Mouse (Mus musculus) common myeloid progenitor, adult 5-6 weeks (primary cell): ENCODE measurements around the gene Tchhl1. TPM values are rescaled to one million over a fixed set of nuclear protein-coding genes. Genes with fewer than 3 reads are reported as not detected.
A peak's percentile ranks its signal among the peaks of the same experiment; 100 is the strongest.

Experiments used
- ATAC-seq: replicated peaks from 2 replicates; pipeline ENCODE4 v1.8.0; 2016; ENCODE audit warnings: low read depth, mild to moderate bottlenecking, moderate TSS enrichment, inconsistent platforms; ENCODE audit not compliant: poor library complexity, severe bottlenecking
- total RNA-seq: library from RNA; stranded (forward); fragments of 200-1000, 187-1606 nt; gene quantifications from 2 replicates; pipeline ENCODE4 v1.2.3, GENCODE M21; 2017

The Tchhl1 gene
- total RNA-seq, 1 experiment from 2014 or later, result not detected

DNA sequence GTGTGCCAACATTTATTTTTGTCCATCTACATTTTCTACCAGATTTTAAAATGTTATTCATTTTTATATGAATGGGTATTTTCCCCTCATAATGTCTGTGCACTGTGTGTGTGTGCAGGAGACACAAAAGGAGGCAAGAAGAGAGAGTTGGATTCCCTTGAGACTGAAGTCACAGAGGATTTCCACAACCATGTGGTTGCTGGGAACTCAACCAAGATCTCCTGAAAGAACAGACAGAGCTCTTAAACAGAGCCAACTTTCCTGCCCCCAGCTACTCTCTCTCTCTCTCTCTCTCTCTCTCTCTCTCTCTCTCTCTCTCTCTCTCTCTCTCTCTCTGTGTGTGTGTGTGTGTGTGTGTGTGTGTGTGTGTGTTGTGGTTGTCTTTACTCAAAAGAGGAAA is 30.6 kb downstream of the Tchhl1 start:
- no peak for ATAC-seq

DNA sequence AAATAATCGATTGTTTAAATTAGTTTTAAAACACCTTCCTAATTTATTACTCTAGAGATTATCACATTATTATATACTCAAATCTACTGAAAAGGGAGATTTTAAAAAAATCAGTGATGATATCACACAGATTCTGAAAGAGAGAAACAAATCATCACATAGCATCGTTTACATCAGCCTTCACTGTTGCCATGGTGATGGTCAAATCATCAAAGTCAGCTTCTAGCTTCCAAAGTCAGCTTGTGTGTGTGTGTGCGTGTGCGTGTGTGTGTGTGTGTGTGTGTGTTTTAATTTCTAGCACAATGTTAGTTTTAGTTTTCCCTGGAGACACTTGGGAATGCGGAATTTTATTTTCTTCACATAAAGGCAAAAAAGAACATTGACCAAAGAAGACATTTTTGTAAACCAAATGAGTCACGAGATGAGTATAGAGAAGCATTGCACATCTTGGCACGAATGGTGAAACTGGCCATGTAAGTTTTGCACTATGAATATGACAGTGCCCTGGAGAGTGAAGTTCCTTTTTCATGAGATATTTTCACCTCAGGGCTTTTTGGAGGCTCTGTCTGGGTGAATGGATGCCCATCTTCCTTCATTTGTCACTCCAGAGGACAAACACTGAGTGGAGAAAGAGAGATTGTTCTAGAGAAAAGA is 36.1 kb downstream of the Tchhl1 start:
- ATAC-seq, result no peak

DNA sequence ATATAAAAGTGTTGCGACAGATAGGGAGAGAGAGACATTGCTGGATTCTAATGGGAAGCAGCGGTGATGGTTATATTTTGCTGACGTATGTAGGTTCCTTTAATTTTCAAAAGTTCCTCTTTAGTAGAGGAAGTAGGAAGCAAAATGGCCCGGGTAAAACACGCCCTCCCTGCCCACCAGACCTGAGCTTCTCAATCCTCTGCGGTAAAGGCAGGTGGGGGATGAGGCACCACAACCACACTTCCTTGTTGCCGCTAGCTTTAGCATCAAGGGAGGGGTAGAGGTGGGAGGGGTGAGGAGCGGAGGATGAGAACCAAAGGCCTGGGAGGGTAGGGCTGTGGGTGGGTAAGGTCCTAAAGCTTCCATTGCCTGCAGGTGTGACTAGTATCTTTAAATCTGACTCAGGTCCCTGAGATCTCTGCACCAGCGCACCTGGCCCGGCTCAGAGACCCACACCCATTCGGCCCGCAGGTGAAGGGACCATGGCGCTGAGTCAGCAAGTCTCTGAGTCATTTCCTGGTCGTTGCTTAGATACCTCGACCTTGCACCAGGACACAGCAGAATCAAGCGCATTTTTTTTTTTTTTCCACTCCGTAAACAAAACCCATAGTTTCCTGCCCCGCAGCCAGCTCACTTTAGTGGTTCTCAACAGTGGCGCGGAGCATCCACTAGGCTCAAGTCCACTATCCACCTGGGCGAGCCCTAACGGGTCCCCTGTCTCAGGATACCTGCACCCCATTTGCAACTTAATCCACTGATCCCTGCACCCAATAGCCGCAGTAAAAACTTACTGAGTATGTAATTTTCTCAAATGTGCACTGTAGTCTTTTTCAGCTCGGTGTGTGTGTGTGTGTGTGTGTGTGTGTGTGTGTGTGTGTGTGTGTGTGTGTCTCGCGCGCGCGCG is 37.7 kb downstream of the Tchhl1 start:
- ATAC-seq, result peak; percentile 97

DNA sequence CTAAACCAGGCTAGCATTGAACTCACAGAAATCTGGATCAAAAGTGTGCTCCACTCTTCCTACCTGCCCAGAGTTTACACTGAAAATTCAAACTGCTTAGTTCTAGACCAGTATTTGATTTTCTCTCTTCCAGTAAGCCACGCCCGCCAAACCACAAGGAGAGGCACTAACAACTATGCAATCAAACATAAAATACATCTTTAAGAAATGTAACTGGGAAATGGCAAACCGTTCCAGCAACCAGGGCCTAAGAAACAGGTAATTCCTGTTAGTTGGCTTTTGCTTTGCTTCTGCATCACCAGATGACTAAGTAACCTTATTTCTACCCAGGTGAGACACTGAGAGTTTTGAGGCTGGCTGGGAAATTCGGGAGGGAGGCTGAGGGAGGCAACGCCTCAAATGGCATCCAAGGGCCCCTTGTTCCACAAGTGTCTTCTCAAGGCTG is 38.3 kb downstream of the Tchhl1 start:
- ATAC-seq, result no peak

DNA sequence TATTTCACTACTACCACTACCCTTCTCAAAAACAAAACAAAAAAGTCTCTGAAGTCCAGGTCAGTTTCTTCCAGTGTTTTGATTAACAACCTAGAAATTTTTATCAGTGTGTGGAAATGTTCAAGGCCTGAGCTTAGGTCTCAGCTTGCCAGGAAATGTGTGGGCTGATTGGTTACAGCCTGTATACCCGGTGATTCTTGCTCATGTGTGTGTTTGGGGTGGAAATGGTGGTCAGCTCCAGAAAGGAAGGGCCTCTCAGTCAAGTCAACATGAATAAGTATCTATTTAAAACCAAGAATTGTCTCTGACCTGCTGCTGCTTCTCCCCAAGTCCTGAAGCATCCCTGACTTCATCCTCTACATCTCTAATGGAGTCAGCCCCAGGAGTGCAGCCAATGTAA is 40.7 kb downstream of the Tchhl1 start:
- ATAC-seq, result no peak

DNA sequence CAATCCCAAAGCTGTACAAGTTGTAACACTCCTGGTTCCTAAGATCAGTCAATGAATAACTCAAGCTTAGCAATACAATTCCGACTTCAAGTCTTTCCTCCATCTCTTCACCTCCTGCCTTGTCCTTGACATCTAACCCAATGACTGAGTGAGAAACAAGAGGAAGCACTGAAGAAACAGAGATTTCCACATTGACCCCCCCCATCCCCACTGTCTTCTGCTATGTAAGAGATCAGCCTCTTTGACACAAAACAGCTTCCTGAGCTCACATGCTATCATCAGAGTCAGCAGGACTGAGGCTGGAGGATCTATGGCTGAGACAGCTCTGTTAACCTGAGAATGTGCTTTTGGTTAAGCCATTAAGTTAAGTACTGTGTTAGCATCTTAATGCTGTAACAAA is 42.5 kb downstream of the Tchhl1 start:
- no peak for ATAC-seq

DNA sequence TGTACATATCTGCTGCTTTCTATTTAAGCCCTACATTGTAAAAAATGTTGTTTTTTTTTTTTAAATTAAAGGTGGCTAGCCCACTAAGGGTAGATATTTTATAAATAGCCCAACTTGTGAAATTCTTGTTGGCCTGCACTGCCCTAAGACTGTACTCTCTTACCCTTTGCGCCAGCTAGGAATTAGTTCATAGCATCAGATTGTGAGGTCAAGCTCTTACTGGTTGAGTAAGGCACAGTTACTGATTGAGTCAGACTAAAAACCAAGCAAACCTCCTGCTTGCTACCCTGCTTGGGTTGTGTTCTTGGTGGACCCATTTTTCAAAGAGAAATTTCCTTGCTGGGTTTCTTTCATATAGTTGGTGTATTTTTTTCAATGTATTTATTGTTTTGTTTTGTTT is 43.2 kb downstream of the Tchhl1 start:
- ATAC-seq, result no peak

DNA sequence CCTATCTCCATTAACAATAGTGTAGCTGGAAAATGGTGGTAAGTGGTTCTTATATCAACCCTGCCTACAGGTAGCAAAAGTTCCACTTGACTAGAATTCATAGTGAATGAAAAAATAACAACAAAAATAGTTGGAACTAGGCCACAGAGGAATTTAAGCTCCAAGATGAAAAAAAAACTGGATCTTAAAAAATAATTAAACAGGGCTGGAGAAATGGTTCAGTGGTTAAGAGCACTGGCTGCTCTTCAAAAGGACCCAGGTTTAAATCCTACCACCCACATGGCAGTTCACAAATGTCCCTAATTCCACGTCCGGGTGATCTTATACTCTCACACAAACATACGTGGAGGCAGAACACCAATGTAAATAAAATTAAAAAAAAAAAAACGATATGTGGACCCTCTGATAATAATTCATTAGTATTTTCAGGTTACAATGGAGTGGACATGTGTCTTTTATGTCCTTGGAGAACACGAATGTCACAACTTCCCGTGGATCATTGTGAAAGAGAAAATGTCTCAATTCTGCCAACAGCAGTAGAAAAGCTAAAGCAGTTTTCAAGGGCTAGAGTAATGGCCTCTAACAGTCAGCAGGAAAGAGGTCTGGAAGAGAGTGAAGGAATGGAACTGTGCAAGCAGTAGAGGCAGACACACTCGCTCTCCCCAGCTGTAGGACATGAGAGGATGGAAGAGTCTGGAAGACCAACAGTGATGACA is 44.0 kb downstream of the Tchhl1 start:
- ATAC-seq, result no peak

DNA sequence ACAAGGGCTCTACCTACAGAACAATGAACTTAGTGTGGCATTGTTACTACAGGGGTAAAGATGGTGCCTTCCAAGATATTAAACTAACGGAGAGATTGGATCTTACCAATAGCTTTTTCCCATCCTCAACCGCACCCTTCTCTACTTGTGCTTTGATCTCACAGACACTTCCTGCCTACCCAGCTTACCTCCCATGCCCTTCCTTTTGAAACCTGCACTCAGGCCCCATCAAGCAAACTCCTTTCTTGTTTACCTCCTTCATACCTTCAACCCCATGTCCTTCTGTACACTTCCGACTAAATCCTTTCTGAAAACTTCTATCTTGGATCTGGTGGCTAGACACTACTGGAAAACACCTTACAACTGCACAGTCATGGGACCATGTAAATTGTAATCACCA is 46.1 kb downstream of the Tchhl1 start:
- no peak for ATAC-seq

DNA sequence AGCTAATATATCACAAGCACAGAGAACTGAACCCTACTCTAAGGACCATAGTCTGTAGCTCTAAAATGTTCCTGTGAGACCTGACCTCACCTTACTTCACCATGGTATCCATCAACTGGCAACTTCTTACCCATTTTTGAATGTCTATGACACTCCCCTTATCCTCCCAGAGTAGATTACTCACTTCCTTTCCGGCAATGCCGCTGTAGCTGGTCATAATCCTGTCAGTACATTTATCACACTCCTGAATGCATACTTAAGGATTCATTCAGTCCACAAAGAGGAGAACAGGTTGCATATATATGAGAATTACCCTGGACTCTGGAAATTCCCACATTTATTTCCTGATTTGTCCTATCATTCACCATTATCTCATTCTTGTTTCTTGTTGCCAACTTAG is 48.8 kb downstream of the Tchhl1 start:
- no peak for ATAC-seq

DNA sequence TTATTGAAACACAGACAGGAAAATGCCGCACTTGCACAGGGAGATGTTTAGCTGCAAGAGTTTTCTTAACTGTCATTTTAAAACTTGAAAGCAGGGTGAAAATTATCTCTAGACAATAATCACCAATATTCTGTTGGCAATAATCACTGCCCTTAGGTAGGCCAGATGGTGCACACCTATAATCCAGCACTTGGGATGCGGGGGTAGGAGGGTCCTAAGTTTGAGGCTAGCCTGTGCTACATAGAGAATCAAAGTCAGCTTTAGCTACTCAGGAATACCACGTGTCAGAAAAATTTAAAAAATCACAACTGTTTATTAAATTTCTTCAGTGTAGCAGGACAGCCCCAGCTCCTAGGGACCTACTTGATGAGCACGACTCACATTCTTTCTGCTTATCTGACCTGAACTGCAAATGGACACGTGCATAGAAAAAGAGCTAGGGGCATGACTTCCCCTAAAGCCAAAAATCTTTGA is 51.3 kb downstream of the Tchhl1 start:
- ATAC-seq, result no peak

DNA sequence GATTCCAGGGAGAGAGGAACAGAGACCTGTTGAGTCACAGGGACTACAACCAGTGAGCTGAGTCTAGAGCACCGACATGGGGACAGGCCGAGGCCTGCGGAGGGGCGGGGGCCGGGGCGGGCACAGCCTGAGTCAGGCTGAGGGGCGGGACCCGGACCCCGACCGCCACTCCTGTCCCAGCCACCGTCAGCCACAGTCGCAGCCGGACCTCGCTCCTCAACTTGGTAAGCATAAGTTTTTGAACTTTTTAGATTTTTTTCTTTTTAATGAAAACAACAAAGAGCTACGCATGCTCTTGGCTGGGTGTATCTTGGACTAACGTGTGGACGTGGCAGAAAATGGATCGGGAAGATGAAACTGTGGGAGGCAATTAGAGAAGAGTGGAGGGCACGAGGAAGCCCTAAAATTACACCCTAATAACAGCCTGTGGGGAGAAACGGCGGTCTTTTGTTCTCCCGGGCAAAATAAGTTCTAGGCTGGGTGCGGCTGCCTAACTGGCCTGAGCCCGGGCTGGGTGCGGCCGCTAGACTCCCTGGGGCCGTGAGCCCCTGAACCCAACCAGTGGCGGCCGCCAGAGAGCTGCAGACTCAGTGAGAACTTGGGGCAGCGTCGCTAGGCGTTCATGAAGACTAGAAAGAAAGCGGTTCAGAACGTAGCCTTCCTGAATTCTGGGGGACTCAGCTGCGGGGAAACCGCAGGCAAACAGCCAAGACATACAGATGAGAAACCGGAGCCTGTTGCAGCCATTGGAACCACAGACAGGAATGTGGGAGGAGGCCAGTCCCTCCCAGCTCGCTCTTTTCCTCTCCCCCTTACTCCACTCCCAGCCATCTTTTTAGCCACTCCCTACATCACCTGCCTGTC is 52.0 kb downstream of the Tchhl1 start, which contains the start of gene S100a11:
Gene S100a11 (plus strand): TSS at position 159 of the 864 bp plus-strand sequence.
- peak; percentile 73 for ATAC-seq

Other genes with a start within 250 kb of the Tchhl1 start
- gene Flg, start 195.2 kb upstream of the Tchhl1 start, total RNA-seq, result not detected in 2 replicates
- not detected in 2 replicates for gene Hrnr, start 149.0 kb upstream of the Tchhl1 start, total RNA-seq
- not detected in 2 replicates for gene Rptn, start 75.1 kb upstream of the Tchhl1 start, total RNA-seq
- 0.19 TPM in 1 of 2 replicates, not detected in the other for gene Tchh, start 26.4 kb upstream of the Tchhl1 start, total RNA-seq
- gene S100a11, start 51.7 kb downstream of the Tchhl1 start, total RNA-seq, result 45.4 and 46.0 TPM in 2 replicates
- gene S100a10, start 86.3 kb downstream of the Tchhl1 start, total RNA-seq, result 282 and 405 TPM in 2 replicates
- not detected in 2 replicates for gene Tdpoz2, start 183.9 kb downstream of the Tchhl1 start, total RNA-seq
- gene Tdpoz1, start 207.6 kb downstream of the Tchhl1 start, total RNA-seq, result not detected in 2 replicates
- not detected in 2 replicates for gene Gm37596, start 224.3 kb downstream of the Tchhl1 start, total RNA-seq